Mouse (Mus musculus) forebrain, embryonic 14.5 days (tissue): ENCODE data around the gene Marveld1. TPM values are rescaled to one million over a fixed set of nuclear protein-coding genes. Genes with fewer than 3 reads are reported as not detected.
A peak's percentile ranks its signal among the peaks of the same experiment; 100 is the strongest.

ENCODE experiments used
- ATAC-seq: fragments of 200-750 bp; cut with Nextera tagmentation; 2 replicates; pipeline ENCODE4 v1.8.0; 2017; ENCODE audit warnings: mild to moderate bottlenecking, moderate library complexity
- DNase-seq: peaks from one replicate; pipeline ENCODE4 v3.0.0-alpha.2; 2015; ENCODE audit warnings: low spot score
- H3K27ac ChIP-seq: fragments of 300-500 bp; sonication (generic); 2 replicates; pipeline ENCODE4 v1.5.1; 2014; ENCODE audit warnings: low read depth, mild to moderate bottlenecking, control low read depth, low read length, moderate library complexity
- H3K27me3 ChIP-seq: fragments of 300-500 bp; sonication (generic); replicated peaks from 2 replicates; pipeline ENCODE4 v1.6.1; 2014; ENCODE audit warnings: low read length, control low read depth, mixed read lengths; ENCODE audit not compliant: control insufficient read depth, insufficient read depth
- H3K36me3 ChIP-seq: fragments of 300-500 bp; sonication (generic); 2 replicates; pipeline ENCODE4 v1.6.1; 2014; ENCODE audit warnings: low read length, control low read depth; ENCODE audit not compliant: control insufficient read depth, insufficient read depth
- H3K4me1 ChIP-seq: fragments of 300-500 bp; sonication (generic); 2 replicates; pipeline ENCODE4 v1.6.1; 2014; ENCODE audit warnings: antibody characterized with exemption, low read length, control low read depth; ENCODE audit not compliant: control insufficient read depth, insufficient read depth
- H3K4me2 ChIP-seq: fragments of 300-500 bp; sonication (generic); 2 replicates; pipeline ENCODE4 v1.6.1; 2014; ENCODE audit warnings: mild to moderate bottlenecking, control low read depth, low read length
- H3K4me3 ChIP-seq: fragments of 300-500 bp; sonication (generic); 2 replicates; pipeline ENCODE4 v1.5.1; 2014; ENCODE audit warnings: low read depth, low read length, control low read depth
- H3K9ac ChIP-seq: fragments of 300-500 bp; sonication (generic); 2 replicates; pipeline ENCODE4 v1.6.1; 2014; ENCODE audit warnings: mild to moderate bottlenecking, low read length, control low read depth, moderate library complexity
- H3K9me3 ChIP-seq: fragments of 300-500 bp; sonication (generic); replicated peaks from 2 replicates; pipeline ENCODE4 v1.6.1; 2016; ENCODE audit warnings: low read length, control low read depth, mixed read lengths; ENCODE audit not compliant: control insufficient read depth
- WGBS: fragments of 180-500 bp; shearing (Covaris S2); extraction: QIAGEN DNeasy Blood & Tissue Kit; methylation state at CpG from one replicate; pipeline ENCODE4 v1.1.7; 2014; 5-methylcytosine and 5-hydroxymethylcytosine counted together
- polyA plus RNA-seq: library from polyadenylated mRNA; unstranded; fragments of >200 nt; fragmentation: Nextera tagmentation; extraction: Ambion mirVana; gene quantifications from 2 replicates; pipeline ENCODE4 v1.2.1, GENCODE M21; 2014

Gene Marveld1
- polyA plus RNA-seq, 1 experiment from 2014 or later: 2.2 TPM

GRCm38 (mm10) chr19:42163764-42164163 is 16.6 kb downstream of the Marveld1 start, which contains the start of gene Zfyve27:
Zfyve27 (plus strand) TSS chr19:42163951.
- H3K27ac ChIP-seq: no peak within 1 kb of the TSS
- H3K4me1 ChIP-seq: peaks cover 3% of the 10 kb centered on the region; the same call in 1 of the 2 replicates
- DNase-seq (no peak), ATAC-seq (no peak)
- no peak within 1 kb of the TSS for H3K4me3 ChIP-seq
- 68% methylated on average over 5 of the region's 5 CpGs for WGBS
- no peaks in the 10 kb centered on the region for H3K36me3 ChIP-seq
- H3K27me3 ChIP-seq: peaks cover 4% of the 10 kb centered on the region; the same call in 1 of the 2 replicates
- no peaks in the 10 kb centered on the region for H3K9me3 ChIP-seq
- H3K9ac ChIP-seq: no peak within 1 kb of the TSS
- H3K4me2 ChIP-seq: no peak within 1 kb of the TSS

- Histone ChIP-seq H3K36me3 (no peaks in the 10 kb centered on the region), H3K4me3 (no peak overlapping the region), H3K27ac (no peak overlapping the region), H3K9me3 (no peaks in the 10 kb centered on the region), H3K9ac (no peak overlapping the region), H3K4me1 (peaks cover 3% of the 10 kb centered on the region; the same call in 1 of the 2 replicates), H3K4me2 (no peak overlapping the region), H3K27me3 (peaks cover 4% of the 10 kb centered on the region; the same call in 1 of the 2 replicates)
- WGBS: 15% methylated on average over 7 of the region's 7 CpGs
- no peak for DNase-seq
- no peak for ATAC-seq
Observed at GRCm38 (mm10) chr19:42164188-42164587, 17.0 kb downstream of the Marveld1 start.

GRCm38 (mm10) chr19:42166130-42166529 is 18.9 kb downstream of the Marveld1 start:
- Histone ChIP-seq H3K9me3 (no peaks in the 10 kb centered on the region), H3K27me3 (peaks cover 4% of the 10 kb centered on the region; the same call in 1 of the 2 replicates), H3K36me3 (no peaks in the 10 kb centered on the region), H3K9ac (no peak overlapping the region), H3K27ac (no peak overlapping the region), H3K4me1 (peaks cover 4% of the 10 kb centered on the region), H3K4me3 (no peak overlapping the region), H3K4me2 (peak overlapping the region; percentile 43)
- peak; percentile 85 for DNase-seq
- WGBS: 3% methylated on average over 12 of the region's 12 CpGs
- ATAC-seq: no peak

- DNase-seq: no peak
- Histone ChIP-seq H3K27ac (no peak overlapping the region), H3K27me3 (peaks cover 4% of the 10 kb centered on the region; the same call in 1 of the 2 replicates), H3K36me3 (no peaks in the 10 kb centered on the region), H3K4me3 (no peak overlapping the region), H3K9me3 (no peaks in the 10 kb centered on the region), H3K9ac (no peak overlapping the region), H3K4me2 (no peak overlapping the region), H3K4me1 (peaks cover 11% of the 10 kb centered on the region)
- 53% methylated on average over 3 of the region's 3 CpGs for WGBS
- no peak for ATAC-seq
Observed at GRCm38 (mm10) chr19:42166766-42167165, 19.6 kb downstream of the Marveld1 start.

GRCm38 (mm10) chr19:42167489-42167888 is 20.3 kb downstream of the Marveld1 start:
- no peak for ATAC-seq
- Histone ChIP-seq H3K4me2 (no peak overlapping the region), H3K4me1 (peaks cover 12% of the 10 kb centered on the region)

GRCm38 (mm10) chr19:42169322-42169975 is 22.2 kb downstream of the Marveld1 start:
- H3K27me3 ChIP-seq: peaks cover 4% of the 10 kb centered on the region; the same call in 1 of the 2 replicates
- no peaks in the 10 kb centered on the region for H3K36me3 ChIP-seq
- no peak overlapping the region; the same call in 1 of the 2 replicates for H3K9ac ChIP-seq
- WGBS: 77% methylated on average over 10 of the region's 10 CpGs
- peaks cover 9% of the 10 kb centered on the region; the same call in 1 of the 2 replicates for H3K4me1 ChIP-seq
- no peak overlapping the region for H3K4me2 ChIP-seq
- no peak overlapping the region for H3K27ac ChIP-seq
- H3K4me3 ChIP-seq: no peak overlapping the region
- DNase-seq (no peak), ATAC-seq (no peak)
- no peaks in the 10 kb centered on the region for H3K9me3 ChIP-seq

More at GRCm38 (mm10) chr19:42167489-42167888, 20.3 kb downstream of the Marveld1 start:
- H3K9me3 ChIP-seq: no peaks in the 10 kb centered on the region
- 65% methylated on average over 9 of the region's 9 CpGs for WGBS
- DNase-seq: no peak
- no peak overlapping the region for H3K9ac ChIP-seq
- no peak overlapping the region for H3K4me3 ChIP-seq
- H3K27ac ChIP-seq: no peak overlapping the region
- H3K27me3 ChIP-seq: peaks cover 4% of the 10 kb centered on the region; the same call in 1 of the 2 replicates
- H3K36me3 ChIP-seq: no peaks in the 10 kb centered on the region

- Histone ChIP-seq H3K4me1 (peaks cover 9% of the 10 kb centered on the region; the same call in 1 of the 2 replicates), H3K4me3 (peak overlapping the region; percentile 90), H3K4me2 (peak overlapping the region; percentile 94), H3K9ac (peak overlapping the region; percentile 87), H3K36me3 (no peaks in the 10 kb centered on the region), H3K9me3 (no peaks in the 10 kb centered on the region), H3K27ac (no peak overlapping the region), H3K27me3 (peaks cover 4% of the 10 kb centered on the region; the same call in 1 of the 2 replicates)
- 2% methylated on average over 52 of the region's 56 CpGs for WGBS
- peak; percentile 95 for ATAC-seq
- peak; percentile 97 for DNase-seq
Observed at GRCm38 (mm10) chr19:42170025-42170969, 23.1 kb downstream of the Marveld1 start.

GRCm38 (mm10) chr19:42176841-42177240 is 29.6 kb downstream of the Marveld1 start:
- WGBS: 82% methylated on average over 7 of the region's 7 CpGs

More at GRCm38 (mm10) chr19:42176841-42177240, 29.6 kb downstream of the Marveld1 start:
- Histone ChIP-seq H3K4me2 (no peak overlapping the region), H3K9me3 (no peaks in the 10 kb centered on the region), H3K4me3 (no peak overlapping the region), H3K4me1 (peaks cover under 1% of the 10 kb centered on the region; the same call in 1 of the 2 replicates), H3K9ac (no peak overlapping the region), H3K27me3 (no peaks in the 10 kb centered on the region), H3K27ac (no peak overlapping the region), H3K36me3 (peaks cover 29% of the 10 kb centered on the region)
- ATAC-seq (no peak), DNase-seq (no peak)
